Mouse (Mus musculus): ENCODE data around the gene Zfyve26. TPM values are rescaled to one million over a fixed set of nuclear protein-coding genes. Genes with fewer than 3 reads are reported as not detected.

Zfyve26 gene
- total RNA-seq, 2 experiments from 2014 or later = 12.2 to 21.4 TPM

Other genes with a start within 250 kb of the Zfyve26 start
- 13.6 and 14.3 TPM in 2 replicates for gene Pigh, start 206.7 kb downstream of the Zfyve26 start, total RNA-seq (2014; fragmentation: Nextera tagmentation)
- 14.7 and 14.8 TPM in 2 replicates for gene Pigh, start 206.7 kb downstream of the Zfyve26 start, total RNA-seq (2017)
- gene Arg2, start 165.5 kb downstream of the Zfyve26 start, total RNA-seq (2014; fragmentation: Nextera tagmentation) = not detected in 2 replicates
- gene Arg2, start 165.5 kb downstream of the Zfyve26 start, total RNA-seq (2017) = 0.26 TPM in 1 of 2 replicates, not detected in the other
- gene Vti1b, start 123.6 kb downstream of the Zfyve26 start, total RNA-seq (2014; fragmentation: Nextera tagmentation) = 48.7 and 57.1 TPM in 2 replicates
- gene Vti1b, start 123.6 kb downstream of the Zfyve26 start, total RNA-seq (2017) = 142 and 217 TPM in 2 replicates
- gene Rdh11, start 104.0 kb downstream of the Zfyve26 start, total RNA-seq (2014; fragmentation: Nextera tagmentation) = 3.5 and 5.2 TPM in 2 replicates
- gene Rdh11, start 104.0 kb downstream of the Zfyve26 start, total RNA-seq (2017) = 20.9 and 21.2 TPM in 2 replicates
- 2.5 and 2.7 TPM in 2 replicates for gene Rdh12, start 87.4 kb downstream of the Zfyve26 start, total RNA-seq (2014; fragmentation: Nextera tagmentation)
- 5.1 and 8.8 TPM in 2 replicates for gene Rdh12, start 87.4 kb downstream of the Zfyve26 start, total RNA-seq (2017)
- gene Rad51b, start 978 bp upstream of the Zfyve26 start, total RNA-seq (2014; fragmentation: Nextera tagmentation) = 10.8 and 21.0 TPM in 2 replicates
- 19.0 and 24.4 TPM in 2 replicates for gene Rad51b, start 978 bp upstream of the Zfyve26 start, total RNA-seq (2017)